Mouse (Mus musculus): ENCODE results near the gene Crls1. TPM values are rescaled to one million over a fixed set of nuclear protein-coding genes. Genes with fewer than 3 reads are reported as not detected.
A peak's percentile ranks its signal among the peaks of the same experiment; 100 is the strongest.

Crls1 gene
- polyA plus RNA-seq, 1 experiment from 2014 or later, result 40.2 TPM

DNA sequence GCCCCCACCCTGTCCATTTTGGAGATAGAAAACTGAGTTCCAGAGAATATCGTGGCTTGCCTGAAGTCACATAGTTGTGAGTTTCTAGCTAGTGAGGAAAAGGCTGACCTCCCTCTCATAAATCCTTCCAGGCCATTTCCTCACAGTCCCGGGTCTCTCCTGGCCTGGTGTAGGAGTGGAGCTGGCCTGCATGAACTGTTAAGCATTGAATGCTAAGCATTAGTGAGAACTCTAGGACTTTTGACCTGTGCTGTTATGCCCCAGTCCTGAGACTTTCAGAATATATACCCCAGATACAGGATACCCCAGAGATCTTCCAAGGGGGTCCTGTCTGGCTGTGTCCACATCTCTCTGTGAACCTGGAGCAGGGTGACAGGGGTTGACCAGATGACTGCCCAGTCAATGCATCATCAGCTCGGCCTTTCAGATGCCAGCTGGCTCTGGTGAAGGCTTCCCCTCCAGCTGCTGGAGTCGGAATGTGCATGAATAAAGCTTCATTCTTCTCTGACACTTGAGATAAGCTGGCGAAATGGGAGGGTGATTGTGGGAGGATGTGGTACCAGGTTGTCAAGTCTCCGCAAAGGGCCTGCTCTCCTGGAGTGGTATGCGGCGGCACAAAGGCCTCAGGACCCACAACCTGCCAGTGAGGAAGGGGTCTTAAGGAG is 38.0 kb downstream of the Crls1 start:
- ChIA-PET CTCF (interaction anchor here (0.9 to 1.4 kb wide), 2 partner anchors 12 to 19 kb away, joined by 3 to 4 read pairs; no protein-coding TSS in a partner anchor), POLR2A (no interaction called here)
- in situ Hi-C loops (cut with MboI; ENCODE audit: low pct_unique_long_range_greater_than_20kb), result no loop called here
- DNase-seq (ENCODE audit: low read depth, low spot score), result no peak
- ATAC-seq, result no peak
- TF ChIP-seq CTCF (IDR thresholded peaks at IDR 0.05), result no peak
- H3K27me3 ChIP-seq, result peaks cover 14% of the 10 kb centered on the region

DNA sequence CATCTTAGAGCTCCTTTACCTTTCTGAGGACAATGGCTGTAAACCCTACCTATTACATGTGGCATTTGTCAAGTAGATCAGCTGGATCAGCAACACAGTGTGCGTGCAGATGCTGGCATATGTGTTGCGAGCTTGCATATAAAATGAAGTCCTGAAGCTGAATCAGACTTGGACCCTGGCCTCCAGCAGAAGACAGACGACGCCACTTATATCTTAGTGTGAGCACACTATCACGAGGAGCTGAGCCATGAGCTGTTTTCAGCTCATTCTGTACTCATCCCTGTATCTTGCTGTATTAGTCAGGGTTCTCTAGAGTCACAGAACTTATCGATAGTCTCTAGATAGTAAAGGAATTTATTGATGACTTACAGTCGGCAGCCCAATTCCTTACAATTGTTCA is 38.8 kb downstream of the Crls1 start:
- no peak for ATAC-seq
- CTCF ChIA-PET, result interaction anchor here (0.9 kb wide), 1 partner anchor 12 kb away, joined by 4 read pairs; no protein-coding TSS in a partner anchor
- POLR2A ChIA-PET, result no interaction called here
- peaks cover 10% of the 10 kb centered on the region for H3K27me3 ChIP-seq
- TF ChIP-seq CTCF (IDR thresholded peaks at IDR 0.05), result no peak
- DNase-seq (ENCODE audit: low read depth, low spot score), result no peak
- in situ Hi-C loops (cut with MboI; ENCODE audit: low pct_unique_long_range_greater_than_20kb), result no loop called here

DNA sequence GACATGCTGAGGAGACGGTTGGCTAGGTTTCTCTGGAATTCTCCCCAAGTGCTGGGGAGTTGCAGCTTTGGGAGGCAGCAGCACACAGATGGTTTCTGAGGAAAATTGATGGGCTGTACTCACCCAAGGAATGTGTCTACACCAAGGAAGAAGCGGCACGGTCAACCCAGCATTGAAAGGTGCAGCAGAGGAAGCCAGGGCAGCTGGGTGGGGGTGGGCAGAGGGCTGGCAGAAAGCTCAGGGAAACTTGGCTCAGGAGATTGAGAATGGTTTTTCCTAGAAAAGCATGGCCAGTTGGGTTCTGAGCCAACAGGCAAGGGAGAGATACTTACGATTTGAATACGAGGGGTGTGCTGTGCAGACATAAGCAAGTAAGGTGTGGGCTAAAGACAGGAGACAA is 47.4 kb downstream of the Crls1 start:
- DNase-seq (ENCODE audit: low read depth, low spot score) (no peak), ATAC-seq (no peak)
- POLR2A ChIA-PET, result no interaction called here
- TF ChIP-seq CTCF (IDR thresholded peaks at IDR 0.05), result no peak
- in situ Hi-C loops (cut with MboI; ENCODE audit: low pct_unique_long_range_greater_than_20kb), result no loop called here
- peaks cover 6% of the 10 kb centered on the region for H3K27me3 ChIP-seq
- CTCF ChIA-PET, result interaction anchor here (1.1 to 1.9 kb wide), 2 partner anchors 10 to 12 kb away, joined by 3 to 7 read pairs; no protein-coding TSS in a partner anchor

DNA sequence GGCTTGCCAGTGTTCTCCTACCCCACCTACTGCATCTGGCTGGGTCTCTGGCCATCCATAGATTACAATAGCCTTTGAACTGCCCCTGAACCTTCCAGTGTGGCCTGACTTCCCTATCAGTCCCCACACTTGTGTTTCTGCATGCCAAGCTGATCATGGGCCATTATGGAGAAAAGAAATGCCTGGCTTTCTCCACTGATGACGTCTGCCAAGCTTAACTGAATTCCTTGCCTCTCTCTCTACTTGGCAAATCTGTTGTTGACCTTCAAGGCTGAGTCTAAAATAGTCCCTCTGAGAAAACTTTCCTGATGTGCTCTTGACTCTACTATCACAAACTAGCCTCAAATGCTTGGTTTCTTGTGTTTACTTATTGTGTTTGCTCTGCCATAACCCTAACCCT is 51.7 kb downstream of the Crls1 start:
- no peak for ATAC-seq
- in situ Hi-C loops (cut with MboI; ENCODE audit: low pct_unique_long_range_greater_than_20kb), result no loop called here
- POLR2A ChIA-PET, result interaction anchor here (0.6 kb wide), 1 partner anchor 73 kb away, joined by 3 read pairs; no protein-coding TSS in a partner anchor
- no peak for DNase-seq (ENCODE audit: low read depth, low spot score)
- no peak for TF ChIP-seq CTCF (IDR thresholded peaks at IDR 0.05)
- CTCF ChIA-PET, result no interaction called here
- peaks cover 6% of the 10 kb centered on the region for H3K27me3 ChIP-seq

DNA sequence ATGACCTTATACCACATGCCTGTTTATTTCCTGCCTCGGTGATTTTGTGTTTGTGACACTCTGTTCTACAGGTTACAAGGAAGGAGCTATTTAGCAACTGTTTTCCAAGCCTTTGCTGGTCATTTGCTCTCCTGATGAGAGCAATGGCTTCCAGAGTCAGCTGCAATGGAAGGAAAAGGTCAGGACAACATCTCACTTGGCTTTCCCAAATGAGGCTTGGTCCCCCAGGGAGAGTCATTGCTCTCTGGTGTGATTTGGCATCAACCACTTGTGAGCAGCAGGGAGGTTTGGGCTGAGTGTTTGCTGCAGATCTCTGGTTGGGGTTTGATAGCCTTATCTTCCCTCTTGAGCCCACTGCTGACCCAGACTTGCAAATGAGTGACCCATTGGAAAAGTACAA is 54.1 kb downstream of the Crls1 start:
- ATAC-seq, result no peak
- DNase-seq (ENCODE audit: low read depth, low spot score), result no peak
- in situ Hi-C loops (cut with MboI; ENCODE audit: low pct_unique_long_range_greater_than_20kb), result loop anchor here (5.0 to 25.0 kb wide), 4 partner anchors 53 to 588 kb away; partner anchors contain the start of gene Crls1
- ChIA-PET CTCF (no interaction called here), POLR2A (no interaction called here)
- TF ChIP-seq CTCF (IDR thresholded peaks at IDR 0.05), result no peak
- H3K27me3 ChIP-seq, result no peaks in the 10 kb centered on the region

DNA sequence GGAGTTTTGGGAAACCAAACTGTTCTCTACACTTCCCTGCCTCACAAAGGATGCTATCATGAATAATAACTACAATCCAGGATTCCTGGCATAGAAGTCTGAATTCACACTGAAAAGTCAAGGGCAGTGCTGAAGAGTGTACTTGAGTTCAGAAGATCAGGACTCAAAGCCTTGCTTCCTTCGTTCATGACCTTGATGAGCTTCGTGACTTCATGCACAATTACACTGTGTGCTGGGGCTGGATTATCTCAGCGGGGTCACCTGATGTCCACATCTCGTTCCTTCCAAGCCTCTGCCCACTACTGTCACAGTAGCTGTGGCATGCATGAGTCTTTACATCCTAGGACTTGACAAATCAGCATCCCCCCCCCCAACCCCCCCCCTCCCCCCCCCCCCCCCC is 55.2 kb downstream of the Crls1 start:
- no peak for TF ChIP-seq CTCF (IDR thresholded peaks at IDR 0.05)
- ATAC-seq, result no peak
- in situ Hi-C loops (cut with MboI; ENCODE audit: low pct_unique_long_range_greater_than_20kb), result loop anchor here (5.0 to 25.0 kb wide), 4 partner anchors 54 to 589 kb away; partner anchors contain the start of gene Crls1
- H3K27me3 ChIP-seq, result no peaks in the 10 kb centered on the region
- no peak for DNase-seq (ENCODE audit: low read depth, low spot score)
- ChIA-PET POLR2A (no interaction called here), CTCF (interaction anchor here (3.3 kb wide), 1 partner anchor 44 kb away, joined by 22 read pairs; no protein-coding TSS in a partner anchor)

DNA sequence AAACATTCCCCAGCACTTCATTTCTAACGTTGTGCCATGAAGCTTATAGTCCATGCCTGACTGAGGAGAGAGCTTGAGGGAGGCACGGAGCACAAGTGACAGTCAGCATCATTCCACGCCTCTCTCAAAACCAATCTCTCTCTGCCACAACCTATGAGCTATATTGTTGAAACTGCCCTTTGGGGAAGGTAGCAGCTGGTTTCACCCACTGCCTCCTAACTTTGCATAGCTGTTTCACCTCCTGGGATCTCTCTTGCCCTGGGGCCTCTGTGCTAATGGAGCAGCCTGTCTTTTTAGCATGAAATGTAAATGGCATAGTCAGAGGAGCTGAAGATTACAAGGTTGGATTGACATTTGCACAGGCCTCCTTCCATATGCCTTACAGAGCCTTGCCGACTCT is 55.6 kb downstream of the Crls1 start:
- H3K27me3 ChIP-seq, result no peaks in the 10 kb centered on the region
- POLR2A ChIA-PET, result no interaction called here
- no peak for TF ChIP-seq CTCF (IDR thresholded peaks at IDR 0.05)
- ATAC-seq, result no peak
- no peak for DNase-seq (ENCODE audit: low read depth, low spot score)
- CTCF ChIA-PET, result interaction anchor here (0.9 to 3.3 kb wide), 3 partner anchors 45 to 386 kb away, joined by 4 to 22 read pairs (median 9); no protein-coding TSS in a partner anchor
- in situ Hi-C loops (cut with MboI; ENCODE audit: low pct_unique_long_range_greater_than_20kb), result loop anchor here (5.0 to 25.0 kb wide), 4 partner anchors 55 to 590 kb away; partner anchors contain the start of gene Crls1

DNA sequence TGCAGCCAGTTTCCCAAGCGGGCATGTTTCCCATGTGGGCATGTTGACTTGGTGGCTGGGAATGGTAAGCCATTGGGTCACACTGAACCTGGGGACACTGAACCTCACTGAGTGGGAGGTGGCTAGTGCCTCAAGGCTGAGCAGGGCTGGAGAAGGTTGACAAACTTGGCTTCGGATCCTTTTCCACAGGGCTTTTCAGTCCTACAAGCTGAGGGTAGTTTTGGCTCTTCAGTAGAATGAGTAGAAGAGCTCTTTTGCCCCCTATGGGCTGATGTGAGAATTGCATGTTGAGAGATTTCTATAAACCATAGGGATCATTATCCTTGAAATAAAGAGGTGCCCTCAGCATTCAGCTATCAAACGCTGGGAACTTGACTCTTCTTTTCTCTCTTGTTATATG is 57.0 kb downstream of the Crls1 start:
- peak; percentile 78 for TF ChIP-seq CTCF (IDR thresholded peaks at IDR 0.05)
- peak; percentile 22 for DNase-seq (ENCODE audit: low read depth, low spot score)
- peak; percentile 64 for ATAC-seq
- ChIA-PET POLR2A (no interaction called here), CTCF (interaction anchor here (0.9 to 3.3 kb wide), 14 partner anchors 8 to 387 kb away, joined by 3 to 22 read pairs (median 4); partner anchors contain the start of gene Crls1)
- in situ Hi-C loops (cut with MboI; ENCODE audit: low pct_unique_long_range_greater_than_20kb), result loop anchor here (5.0 to 25.0 kb wide), 4 partner anchors 56 to 591 kb away; partner anchors contain the start of gene Crls1
- no peaks in the 10 kb centered on the region for H3K27me3 ChIP-seq

DNA sequence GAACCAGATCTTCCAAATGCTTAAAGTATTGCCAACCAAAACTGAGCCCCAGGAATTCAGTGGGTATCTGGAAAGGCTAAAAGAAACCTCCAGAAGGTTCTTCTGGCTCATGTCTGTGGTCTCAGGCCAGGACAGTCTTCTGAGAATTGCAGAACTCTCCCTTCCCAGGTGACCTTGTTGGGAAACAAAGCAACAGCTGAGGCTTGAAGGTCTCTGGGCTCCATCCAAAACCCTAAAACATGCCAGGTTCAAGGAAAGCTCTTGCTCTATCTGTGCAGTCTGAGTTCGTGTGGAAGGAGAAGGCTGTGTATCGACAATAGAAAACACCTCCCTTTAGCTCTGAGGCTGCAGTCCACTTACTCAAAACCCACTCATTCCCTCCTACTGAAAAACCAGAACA is 58.5 kb downstream of the Crls1 start:
- ATAC-seq (no peak), DNase-seq (ENCODE audit: low read depth, low spot score) (no peak)
- in situ Hi-C loops (cut with MboI; ENCODE audit: low pct_unique_long_range_greater_than_20kb), result loop anchor here (5.0 to 25.0 kb wide), 4 partner anchors 58 to 593 kb away; partner anchors contain the start of gene Crls1
- no peaks in the 10 kb centered on the region for H3K27me3 ChIP-seq
- ChIA-PET CTCF (interaction anchor here (1.4 to 1.7 kb wide), 2 partner anchors 50 to 389 kb away, joined by 3 to 5 read pairs; no protein-coding TSS in a partner anchor), POLR2A (no interaction called here)
- TF ChIP-seq CTCF (IDR thresholded peaks at IDR 0.05), result no peak

DNA sequence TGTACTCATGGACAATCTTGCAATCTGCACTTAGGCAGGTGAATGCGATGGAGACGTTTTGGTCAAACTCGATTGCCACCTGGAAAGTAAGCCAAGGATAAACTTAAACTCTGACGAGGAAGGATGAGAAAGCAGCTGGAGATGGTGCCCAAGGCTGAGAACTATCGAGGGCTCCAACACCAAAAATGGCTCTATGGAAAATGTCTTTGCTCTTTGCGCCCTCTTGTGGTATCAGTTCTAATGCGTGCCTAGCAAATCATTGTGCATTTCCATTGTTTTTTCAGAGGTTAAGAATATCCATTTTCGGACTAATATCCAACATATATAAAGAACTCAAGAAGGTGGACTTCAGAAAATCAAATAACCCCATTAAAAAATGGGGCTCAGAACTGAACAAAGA is 60.3 kb downstream of the Crls1 start:
- H3K27me3 ChIP-seq, result no peaks in the 10 kb centered on the region
- in situ Hi-C loops (cut with MboI; ENCODE audit: low pct_unique_long_range_greater_than_20kb), result loop anchor here (10.0 to 25.0 kb wide), 2 partner anchors 202 to 594 kb away; no protein-coding TSS in a partner anchor
- ChIA-PET CTCF (interaction anchor here (1.4 to 1.7 kb wide), 2 partner anchors 52 to 391 kb away, joined by 3 to 5 read pairs; no protein-coding TSS in a partner anchor), POLR2A (no interaction called here)
- peak; percentile 64 for TF ChIP-seq CTCF (IDR thresholded peaks at IDR 0.05)
- ATAC-seq (no peak), DNase-seq (ENCODE audit: low read depth, low spot score) (no peak)

DNA sequence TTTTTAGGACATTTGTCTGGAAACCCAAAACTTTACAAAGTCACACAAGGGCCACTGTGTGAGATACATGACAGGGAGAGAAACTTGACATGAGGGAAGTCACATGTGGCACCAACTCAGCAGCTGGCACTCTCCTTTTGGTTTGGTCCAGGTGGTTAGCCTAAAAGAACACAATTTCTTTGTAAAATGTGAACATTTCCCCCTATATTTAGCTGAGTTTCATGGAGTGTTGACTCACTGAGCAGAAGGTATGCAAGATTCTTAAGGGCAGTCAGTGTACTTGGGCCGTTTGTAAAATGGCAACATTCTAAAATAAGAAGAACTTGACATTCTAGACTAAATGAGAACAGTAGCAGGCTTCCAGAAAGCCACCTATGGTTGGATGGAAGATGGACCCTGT is 68.3 kb downstream of the Crls1 start:
- DNase-seq (ENCODE audit: low read depth, low spot score) (no peak), ATAC-seq (no peak)
- TF ChIP-seq CTCF (IDR thresholded peaks at IDR 0.05), result no peak
- CTCF ChIA-PET, result no interaction called here
- H3K27me3 ChIP-seq, result no peaks in the 10 kb centered on the region
- in situ Hi-C loops (cut with MboI; ENCODE audit: low pct_unique_long_range_greater_than_20kb), result loop anchor here (25.0 kb wide), 1 partner anchor 602 kb away; no protein-coding TSS in a partner anchor
- POLR2A ChIA-PET, result no interaction called here

Other genes starting within 250 kb of the Crls1 start
- gene Shld1, start 159.7 kb upstream of the Crls1 start, polyA plus RNA-seq (2021), result 6.2 TPM
- 0.22 TPM for gene Chgb, start 65.4 kb upstream of the Crls1 start, polyA plus RNA-seq (2021)
- gene Trmt6, start 30.6 kb upstream of the Crls1 start, polyA plus RNA-seq (2021), result 22.4 TPM
- gene Mcm8, start 30.5 kb upstream of the Crls1 start, polyA plus RNA-seq (2021), result 6.5 TPM
- gene Lrrn4, start 34.2 kb downstream of the Crls1 start, polyA plus RNA-seq (2021), result not detected
- gene Fermt1, start 99.2 kb downstream of the Crls1 start, polyA plus RNA-seq (2021), result 0.41 TPM

All from Patski (cell line).